Mouse (Mus musculus) frontal cortex, adult 2 months (tissue): ENCODE measurements around the gene Myrf. TPM values are rescaled to one million over a fixed set of nuclear protein-coding genes. Genes with fewer than 3 reads are reported as not detected.

Source experiments
- polyA plus RNA-seq: library from polyadenylated mRNA; depleted of rRNA; stranded (reverse); fragments of >200 nt; gene quantifications from 2 replicates; pipeline ENCODE4 v1.2.3, GENCODE M21; 2012; rRNA removed

Myrf gene
- polyA plus RNA-seq, 1 experiment, result 13.4 TPM

Other genes with a start within 250 kb of the Myrf start
- 0.59 and 0.74 TPM in 2 replicates for gene Best1, start 239.1 kb downstream of the Myrf start, polyA plus RNA-seq
- gene Rab3il1, start 239.1 kb downstream of the Myrf start, polyA plus RNA-seq, result 11.3 and 13.6 TPM in 2 replicates
- 26.5 and 28.4 TPM in 2 replicates for gene Fads3, start 199.2 kb downstream of the Myrf start, polyA plus RNA-seq
- gene Fads2, start 139.0 kb downstream of the Myrf start, polyA plus RNA-seq, result 166 and 168 TPM in 2 replicates
- 200 and 219 TPM in 2 replicates for gene Fads1, start 57.9 kb downstream of the Myrf start, polyA plus RNA-seq
- 53.8 and 63.9 TPM in 2 replicates for gene Tmem258, start 36.7 kb downstream of the Myrf start, polyA plus RNA-seq
- gene Fen1, start 36.6 kb downstream of the Myrf start, polyA plus RNA-seq, result 11.2 and 13.9 TPM in 2 replicates
- gene Dagla, start 64.1 kb upstream of the Myrf start, polyA plus RNA-seq, result 46.8 and 52.7 TPM in 2 replicates
- 187 and 212 TPM in 2 replicates for gene Syt7, start 148.3 kb upstream of the Myrf start, polyA plus RNA-seq
- 4.7 and 7.8 TPM in 2 replicates for gene Lrrc10b, start 216.7 kb upstream of the Myrf start, polyA plus RNA-seq
- gene Ppp1r32, start 242.2 kb upstream of the Myrf start, polyA plus RNA-seq, result 0.84 and 1.2 TPM in 2 replicates